Mouse (Mus musculus): ENCODE results near the gene Agap1.

The Agap1 gene

DNA sequence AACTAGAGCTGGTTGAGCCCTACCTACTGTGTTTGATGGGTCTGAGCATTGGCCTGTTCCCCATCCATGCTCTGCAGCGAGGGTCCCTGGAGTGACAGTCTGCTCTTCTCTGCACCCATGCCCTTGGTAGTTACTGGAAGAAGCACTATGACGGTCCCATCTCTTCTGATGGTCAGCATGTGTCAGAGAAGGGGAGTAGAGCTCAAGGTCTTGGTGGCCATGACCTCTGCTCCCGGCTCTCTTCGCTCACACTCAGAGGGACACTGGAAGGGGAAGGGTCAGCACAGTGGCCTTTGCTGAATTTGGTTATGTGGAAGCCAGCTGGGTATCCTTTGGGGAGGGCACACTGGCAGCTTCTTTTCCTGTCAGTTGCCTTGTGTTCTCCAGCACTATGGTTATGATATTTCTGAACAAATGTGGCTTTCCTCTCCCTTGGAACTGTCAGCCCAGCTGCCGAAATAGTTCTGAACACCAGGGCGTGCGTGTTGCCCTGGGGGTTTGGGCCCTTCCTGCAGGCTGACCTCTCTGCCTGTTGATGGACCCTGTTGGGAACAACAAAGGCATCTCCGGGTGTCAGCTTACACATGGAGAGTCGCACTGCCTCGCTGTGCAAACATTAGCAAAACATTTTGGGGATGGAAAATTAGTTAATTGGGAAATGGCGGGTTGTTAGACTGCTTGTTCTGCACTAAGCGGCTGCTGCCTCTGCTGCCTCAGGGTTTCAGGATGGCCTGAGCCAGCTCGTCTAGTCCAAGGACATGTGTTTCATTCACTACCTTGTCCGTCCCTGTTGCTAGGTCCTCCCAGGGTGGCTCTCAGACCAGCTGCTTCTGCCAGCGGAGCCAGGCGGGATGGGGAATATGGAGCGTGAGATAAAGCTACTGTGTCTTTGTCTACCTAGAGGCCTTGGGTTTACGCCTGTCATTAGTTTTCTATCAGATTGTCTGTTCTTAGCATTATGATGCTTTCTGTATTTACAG, 93.2 kb downstream of the Agap1 start:
- no peak for DNase-seq

DNA sequence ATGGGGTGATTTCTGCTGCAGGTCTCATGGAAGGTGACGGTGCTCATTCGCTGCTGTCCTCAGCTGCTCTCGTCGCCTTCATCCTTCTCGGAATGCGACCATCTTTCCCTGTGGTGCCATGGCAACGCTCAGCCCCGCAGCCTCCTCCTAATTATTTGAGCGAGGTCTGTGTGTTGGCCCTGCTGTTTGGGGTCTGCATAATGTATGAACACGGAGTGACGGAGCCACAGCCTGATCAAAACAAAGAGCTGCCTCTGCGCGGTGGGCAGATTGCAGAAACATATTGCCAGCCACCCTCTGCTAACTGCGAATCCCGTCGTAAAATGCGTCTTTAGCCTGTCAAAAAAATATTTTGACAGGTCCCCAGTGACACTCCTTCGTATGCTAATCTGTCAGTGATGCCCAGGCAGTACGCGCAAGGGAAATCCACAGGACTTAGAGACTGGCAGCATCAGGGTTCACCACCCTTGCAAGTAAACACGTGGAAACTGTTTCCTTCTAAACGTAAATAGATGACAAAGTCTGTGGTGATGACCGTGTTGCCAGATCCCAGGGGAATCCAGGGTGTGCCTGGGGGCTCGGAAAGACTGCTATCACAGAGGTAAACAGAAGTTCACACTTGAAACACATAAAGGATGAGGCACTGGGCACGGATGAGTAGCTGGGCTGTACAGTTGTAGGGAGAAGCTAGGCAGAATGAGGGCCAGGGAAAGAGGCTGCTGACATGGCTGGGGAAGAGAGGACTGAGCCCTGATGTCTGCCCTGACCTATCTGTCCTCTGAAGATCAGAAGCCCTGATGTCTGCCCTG, 95.7 kb downstream of the Agap1 start:
- no peak for DNase-seq

DNA sequence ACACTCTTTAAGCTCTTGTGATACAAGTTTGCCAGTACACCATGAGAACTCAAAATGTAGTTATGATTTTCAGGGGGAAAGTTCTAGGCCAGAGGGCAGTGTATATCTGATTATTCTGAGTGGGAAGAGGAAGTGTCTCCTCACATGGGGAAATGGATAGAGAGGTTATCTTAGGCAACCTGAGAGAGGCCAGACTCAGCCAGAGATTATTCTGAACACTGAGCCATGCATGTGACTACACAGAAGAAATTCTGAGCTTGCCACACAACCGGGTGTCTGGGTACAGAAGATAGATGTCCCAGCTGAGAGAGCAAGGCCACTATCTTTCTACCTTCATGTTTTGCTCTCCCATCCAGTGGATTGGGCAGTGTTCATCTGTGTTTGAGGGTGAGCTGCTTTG, 97.9 kb downstream of the Agap1 start:
- DNase-seq = no peak

DNA sequence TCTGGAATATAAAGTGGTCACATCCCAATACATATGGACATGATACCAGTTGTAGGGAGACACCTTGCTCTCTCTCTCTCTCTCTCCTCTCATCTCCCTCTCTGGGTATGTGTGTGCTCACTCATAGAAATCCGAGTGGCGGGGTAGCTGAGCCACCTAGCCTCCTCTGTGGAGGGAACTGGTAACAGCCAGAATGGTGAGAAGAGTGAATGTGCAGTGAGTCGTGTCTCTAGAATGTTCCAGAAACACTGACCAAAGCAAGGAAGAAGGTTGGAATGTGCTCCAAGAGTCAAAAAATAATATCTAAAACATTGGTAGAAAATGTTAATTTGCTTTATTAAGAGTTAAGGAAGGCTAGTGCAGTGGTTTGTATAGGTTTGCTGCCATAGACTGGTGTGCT, 99.2 kb downstream of the Agap1 start:
- no peak for DNase-seq

DNA sequence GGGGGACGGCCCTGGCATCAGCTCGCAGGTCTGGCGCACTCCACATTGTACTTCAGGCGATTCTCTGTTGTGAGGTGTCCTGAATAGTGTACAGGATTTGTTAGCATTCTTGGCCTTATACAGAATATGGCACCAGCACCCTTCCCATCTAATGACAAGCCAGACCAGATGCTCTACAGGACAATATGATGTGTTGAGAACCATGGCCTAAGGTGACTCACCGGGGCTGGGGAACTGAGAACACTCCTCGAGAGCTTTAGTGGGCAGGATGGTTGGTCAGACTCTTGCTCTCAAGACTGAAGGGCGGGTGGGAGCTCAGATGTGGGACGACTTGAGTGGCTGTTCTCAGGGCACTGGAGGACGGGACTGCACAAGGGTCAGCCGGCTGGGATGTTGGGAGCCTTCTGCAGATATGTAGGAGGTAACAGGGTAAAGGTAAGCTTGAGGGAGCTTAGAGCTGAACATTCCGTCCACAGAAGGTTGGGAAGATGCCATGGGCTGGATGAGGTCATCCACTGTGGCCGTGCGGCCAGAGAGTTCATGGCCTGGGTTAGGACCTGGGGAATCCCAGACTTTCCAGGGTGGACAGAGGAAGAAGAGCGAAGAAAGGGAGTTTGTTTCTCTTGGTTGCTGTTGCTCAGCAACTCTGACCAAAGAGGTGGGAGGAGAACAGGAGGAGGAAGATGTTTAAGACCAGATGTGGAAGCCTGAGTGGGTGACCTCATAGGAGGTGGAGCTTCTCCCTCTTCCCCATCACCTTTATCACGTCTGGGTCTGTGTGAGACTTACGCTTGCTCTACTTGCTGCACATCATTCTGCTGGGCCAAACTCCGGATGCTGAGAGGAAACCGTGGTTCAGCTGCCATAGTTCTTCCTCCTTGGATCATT, 100.6 kb downstream of the Agap1 start:
- peak; percentile 93 for DNase-seq

DNA sequence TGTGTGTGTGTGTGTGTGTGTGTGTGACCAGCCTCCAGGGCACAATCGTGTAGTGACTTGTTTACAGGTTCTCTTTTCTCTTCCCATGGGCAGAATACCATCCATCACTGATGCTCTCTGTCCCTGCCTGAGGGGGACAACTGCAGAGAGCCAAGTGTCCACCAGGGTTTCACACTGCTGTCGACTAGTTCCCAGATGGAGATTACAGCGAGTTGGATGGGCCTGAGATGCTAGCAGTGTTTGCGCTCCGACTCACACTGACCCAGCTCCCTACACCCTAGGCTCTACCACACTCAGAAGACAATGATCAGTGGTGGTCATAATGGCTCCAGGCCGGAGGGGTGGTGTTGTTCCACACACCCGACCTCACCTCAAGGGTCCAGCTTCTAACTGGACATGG, 101.4 kb downstream of the Agap1 start:
- DNase-seq = no peak

DNA sequence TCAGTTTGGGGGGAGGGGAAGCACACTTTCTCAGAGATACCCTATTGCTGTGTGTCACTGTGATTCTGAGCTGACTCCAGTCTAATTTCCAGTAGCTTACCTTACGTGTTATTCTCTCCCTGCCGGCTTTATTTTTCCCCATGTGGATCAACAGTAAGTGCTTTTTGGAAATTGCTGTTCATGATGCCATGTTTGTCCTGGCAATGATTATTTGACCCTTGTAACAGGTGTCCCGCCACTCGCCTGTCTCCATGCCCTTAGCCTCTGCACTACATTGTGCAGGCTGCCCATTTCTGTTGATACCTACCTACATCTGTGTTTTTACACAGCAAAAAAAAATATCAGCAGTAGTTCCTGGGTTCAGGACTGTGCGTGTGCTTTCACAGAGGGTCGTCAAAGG, 102.8 kb downstream of the Agap1 start:
- DNase-seq = no peak

DNA sequence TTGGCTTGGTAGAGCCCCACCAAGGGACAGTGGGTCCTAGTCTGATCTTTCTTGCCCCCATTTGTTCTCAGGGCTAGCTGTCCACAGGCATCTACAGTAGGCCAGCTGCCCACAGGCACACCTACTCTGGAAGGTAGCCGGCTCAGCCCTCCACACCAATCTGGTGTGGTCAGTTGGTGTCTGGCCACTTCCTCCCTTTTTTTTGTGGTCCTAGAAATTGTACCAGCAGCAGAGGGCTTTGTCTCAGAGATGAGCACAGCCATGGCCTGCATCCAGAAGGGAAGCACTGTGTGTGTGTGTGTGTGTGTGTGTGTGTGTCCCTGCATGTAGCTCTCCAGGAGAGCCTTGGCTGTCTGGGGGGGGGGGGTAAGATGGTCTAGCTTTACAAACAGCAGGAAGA, 103.5 kb downstream of the Agap1 start:
- DNase-seq = no peak

DNA sequence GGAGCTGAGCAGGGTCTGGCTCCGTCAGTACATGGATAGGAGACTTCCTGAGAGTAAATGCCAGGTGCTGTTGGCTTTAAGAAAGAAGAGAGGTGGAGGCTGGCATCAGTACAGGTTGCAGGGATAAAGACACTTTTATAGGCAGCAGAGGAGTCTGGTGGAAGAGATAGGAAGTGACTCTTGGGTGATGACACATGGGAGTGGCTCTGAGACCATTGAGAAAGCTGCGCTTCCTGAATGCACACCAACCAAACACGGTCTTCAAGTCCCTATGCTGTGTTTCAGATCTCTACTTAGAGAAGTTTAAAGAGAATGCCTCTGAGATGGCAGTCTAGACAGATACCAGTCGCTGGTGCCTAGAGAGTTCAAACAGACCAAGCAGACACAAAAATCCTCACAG, 108.8 kb downstream of the Agap1 start:
- no peak for DNase-seq

DNA sequence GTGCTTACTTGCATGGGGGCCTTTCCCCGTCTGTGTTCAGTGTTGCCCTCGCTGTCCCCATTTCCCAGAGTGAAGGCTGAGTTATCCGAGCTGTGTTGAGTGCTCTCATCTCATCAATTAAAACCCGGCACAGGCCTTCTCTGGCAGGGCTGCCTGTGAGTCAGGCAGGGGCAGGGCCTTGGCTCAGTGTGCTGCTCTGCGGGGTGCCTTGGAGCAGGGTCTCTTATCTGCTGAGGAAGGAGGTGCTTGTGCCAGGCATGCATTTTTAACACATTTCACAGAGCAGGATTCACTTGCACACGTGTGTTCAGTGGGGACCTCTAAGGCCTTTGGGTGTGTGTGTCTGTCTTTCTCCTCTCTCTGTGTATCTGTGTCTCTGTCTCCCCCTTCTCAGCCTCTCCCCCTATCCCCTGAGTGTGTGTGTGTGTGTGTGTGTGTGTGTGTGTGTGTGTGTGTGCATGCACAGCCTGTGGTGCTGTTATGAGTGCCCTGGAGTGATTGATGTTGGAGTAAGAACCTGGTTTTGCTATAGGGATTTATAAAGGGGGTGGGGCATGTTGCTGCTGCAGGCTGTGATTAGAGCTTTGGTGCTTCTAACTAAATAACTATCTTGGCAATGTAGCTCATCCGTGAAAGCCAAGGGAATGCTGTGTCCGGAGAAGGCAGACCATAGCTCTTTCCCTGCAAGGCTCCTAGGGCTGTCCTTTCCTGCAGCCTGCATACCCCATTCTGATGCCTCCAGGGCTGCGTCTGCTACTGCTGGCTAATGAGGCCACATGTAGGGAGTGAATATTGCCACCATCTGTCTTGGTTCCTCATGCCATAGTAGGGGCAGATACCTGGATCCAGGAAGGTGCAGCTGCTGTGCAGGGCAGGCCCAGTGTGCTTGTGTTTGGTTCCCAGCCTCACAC, 112.2 kb downstream of the Agap1 start:
- DNase-seq = no peak

DNA sequence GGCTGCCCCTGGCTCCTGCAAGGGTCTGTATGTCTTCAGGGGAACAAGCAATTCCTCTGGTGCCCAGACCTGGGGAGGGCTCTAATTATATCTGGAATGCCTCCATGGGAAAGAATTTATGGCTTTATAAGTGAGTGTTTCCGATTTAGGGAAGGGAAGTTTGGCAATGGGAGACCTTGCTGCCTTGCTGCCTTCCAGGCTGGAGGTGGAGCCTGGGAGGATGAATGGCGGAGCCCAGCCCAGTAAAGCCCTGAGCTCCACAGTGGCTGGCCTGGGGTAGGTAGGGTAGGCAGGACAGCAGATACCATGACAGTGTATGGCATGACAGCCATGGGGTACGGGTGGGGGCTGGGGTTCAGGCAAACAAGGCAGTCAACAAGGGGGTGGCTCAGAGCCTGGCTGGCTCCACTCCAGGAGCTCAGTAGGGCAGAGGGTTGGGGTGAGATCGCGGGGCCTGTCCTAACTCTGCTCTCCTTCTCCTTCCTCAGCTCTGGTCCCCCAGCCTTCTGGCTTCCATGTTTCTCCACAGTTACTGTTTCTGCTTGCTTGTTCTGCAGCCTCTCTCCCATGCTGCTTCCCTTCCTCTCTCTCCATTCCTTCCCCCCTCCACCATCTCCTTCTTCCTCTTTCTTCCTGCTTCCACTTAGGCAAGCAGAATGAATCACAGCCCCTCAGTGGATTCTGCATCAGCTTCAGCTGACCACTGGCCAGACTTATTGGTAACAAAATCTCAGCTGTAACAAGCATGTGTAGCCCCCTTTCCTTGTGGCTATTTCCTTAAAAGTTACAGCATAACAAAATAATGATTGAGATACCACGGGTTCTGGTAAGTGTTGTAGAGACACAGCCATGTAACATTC, 114.2 kb downstream of the Agap1 start:
- DNase-seq = no peak

DNA sequence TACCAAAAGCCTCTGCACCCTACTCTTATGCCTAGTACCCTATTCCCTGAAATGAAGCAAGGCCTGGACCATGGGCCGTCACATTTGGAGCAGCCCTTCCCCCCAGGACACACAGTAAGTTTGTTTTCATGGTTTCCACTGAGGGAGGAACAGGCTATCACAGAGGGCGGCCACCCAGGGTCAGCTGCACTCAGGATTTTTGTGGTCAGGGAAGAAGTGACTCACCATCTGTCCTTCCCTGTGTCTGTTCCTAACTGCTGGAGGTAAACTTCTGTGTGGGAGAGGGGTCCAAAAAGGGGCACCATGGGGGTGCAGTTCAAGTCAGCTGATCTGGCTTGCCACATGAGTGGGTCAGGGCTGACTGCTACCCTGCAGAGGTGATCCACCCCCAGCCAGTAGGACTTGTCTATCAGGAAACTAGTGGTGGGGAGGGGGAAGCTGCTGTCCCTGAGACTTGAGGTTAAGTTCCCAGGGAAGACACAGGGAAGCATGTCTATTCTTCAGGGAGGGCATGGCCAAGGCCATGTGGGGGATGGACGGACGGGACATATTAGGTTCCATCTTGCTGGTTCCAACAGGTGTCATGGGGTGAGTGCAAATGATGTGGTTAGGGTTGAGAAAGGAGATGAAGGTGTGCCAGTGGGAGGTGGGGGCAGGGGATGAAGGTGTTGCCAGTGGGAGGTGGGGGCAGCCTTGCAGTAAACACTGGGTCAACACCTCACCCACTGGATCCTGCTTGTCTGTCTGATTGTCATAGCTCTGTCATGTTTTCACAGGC, 116.1 kb downstream of the Agap1 start:
- DNase-seq = peak; percentile 48

DNA sequence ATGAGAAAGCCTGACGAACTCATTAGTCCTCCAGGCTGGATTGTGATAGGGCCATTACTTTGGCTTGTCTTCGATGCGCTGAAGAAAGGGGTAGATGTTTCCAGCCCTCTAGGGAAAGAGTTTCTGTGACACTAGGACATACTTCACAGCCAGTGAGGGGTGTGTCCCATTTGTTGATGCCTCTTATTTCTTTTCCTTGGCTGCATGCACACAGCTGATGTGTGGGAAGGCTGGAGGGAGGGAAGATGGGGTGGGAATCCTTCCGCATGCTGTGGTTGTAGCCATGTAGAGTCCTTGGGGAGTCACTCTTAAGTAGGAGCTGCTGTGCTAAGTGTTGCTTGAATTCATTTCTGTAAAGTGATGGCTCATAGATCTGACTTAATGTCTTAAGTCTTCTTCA, 118.9 kb downstream of the Agap1 start:
- DNase-seq = no peak

DNA sequence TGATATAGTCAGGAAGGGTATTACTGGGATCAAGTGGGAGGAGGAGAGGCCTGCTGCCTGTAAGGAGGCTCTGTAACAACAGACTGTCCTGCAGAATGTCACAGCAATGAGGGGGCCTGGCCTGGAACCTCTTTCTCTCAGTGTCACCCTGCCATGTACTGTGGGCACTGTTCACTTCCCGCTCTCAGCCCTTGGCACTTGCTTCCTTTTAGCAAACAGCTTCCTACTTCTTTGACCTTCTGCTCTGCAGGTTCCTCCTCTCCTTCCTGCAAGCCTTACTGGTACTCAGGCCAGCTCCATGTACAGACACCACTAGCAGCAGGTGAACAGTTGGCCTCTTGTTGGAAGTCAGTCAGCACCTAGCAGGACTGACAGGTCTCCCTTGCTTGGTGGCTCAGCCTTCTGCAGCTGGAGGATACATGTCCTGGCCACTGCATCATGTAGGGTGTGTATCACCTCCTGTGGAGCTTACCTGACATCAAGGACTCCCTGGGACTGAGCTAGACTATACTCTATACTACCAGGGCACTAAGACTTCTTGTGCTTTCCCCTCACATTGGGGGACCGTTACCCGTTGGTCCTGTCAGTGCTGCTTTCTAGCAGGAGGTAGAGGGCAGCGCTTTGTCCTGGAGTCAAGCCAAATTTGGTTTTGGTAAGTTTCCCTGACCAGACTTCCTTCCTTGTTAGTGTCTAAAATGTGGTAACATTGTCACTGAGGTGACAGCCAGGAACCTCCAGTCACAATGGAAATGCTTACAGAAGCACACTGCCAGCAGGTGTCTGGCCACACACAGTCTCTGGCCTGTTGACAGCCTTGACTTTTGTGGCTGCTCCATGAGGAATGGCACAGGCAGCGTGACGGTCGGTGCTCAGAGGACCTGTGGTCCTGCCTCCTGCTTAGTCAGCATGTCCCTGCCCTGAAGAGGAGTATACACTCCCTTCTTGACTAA, 120.6 kb downstream of the Agap1 start:
- DNase-seq = peak; percentile 31

DNA sequence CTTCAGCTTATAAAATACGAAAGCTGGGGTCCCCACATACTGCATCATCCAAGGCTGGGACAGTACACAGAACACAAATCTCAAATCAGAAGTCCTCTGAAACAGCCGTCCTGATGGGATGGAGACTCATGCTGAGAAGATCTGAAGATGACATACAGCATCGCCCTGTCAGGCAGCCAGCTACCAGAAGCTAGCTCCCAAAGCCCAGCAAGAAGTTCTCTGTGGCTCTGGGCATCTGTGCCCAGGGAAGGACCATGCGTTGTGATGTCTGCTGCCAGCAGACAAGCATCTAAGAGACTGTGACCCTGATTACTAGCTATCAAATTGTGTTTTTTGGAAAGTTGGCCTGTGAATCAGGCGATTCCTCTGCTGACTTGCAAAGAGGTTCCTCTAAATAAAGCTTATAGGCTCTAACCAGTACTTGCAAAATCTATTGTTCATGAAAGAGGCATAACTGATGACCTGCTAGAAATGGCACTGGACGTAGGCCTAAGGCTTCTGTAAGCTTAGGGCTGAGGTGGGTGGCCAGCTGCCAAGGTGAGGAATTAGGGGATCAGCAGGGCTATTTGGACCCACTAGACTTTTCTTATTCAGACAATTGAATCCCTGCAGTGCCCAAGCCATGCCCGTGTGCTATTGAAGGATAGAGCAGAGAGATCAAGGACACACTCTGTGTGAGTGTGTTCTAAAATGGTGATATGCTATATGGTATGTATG, 121.7 kb downstream of the Agap1 start:
- DNase-seq = no peak

DNA sequence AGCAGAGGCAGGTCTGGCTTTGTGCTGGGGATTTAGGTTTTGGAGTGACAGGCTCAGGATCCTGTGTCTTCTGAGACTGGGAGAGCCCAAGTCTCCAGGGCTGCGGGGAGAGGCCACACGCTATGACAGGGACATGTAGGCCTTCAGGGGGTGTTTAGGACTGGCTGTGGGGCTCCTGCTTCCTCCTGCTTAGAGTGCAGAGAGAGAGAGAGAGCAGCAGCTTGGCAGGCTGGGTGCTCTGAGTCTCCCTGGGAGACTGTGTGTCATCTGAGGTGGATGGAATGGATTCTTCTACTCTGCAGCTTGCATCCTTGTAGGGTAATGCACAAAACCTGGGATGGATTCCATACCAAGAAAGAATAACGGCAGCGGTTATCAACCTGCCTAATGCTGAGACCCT, 122.4 kb downstream of the Agap1 start:
- DNase-seq = peak; percentile 38

DNA sequence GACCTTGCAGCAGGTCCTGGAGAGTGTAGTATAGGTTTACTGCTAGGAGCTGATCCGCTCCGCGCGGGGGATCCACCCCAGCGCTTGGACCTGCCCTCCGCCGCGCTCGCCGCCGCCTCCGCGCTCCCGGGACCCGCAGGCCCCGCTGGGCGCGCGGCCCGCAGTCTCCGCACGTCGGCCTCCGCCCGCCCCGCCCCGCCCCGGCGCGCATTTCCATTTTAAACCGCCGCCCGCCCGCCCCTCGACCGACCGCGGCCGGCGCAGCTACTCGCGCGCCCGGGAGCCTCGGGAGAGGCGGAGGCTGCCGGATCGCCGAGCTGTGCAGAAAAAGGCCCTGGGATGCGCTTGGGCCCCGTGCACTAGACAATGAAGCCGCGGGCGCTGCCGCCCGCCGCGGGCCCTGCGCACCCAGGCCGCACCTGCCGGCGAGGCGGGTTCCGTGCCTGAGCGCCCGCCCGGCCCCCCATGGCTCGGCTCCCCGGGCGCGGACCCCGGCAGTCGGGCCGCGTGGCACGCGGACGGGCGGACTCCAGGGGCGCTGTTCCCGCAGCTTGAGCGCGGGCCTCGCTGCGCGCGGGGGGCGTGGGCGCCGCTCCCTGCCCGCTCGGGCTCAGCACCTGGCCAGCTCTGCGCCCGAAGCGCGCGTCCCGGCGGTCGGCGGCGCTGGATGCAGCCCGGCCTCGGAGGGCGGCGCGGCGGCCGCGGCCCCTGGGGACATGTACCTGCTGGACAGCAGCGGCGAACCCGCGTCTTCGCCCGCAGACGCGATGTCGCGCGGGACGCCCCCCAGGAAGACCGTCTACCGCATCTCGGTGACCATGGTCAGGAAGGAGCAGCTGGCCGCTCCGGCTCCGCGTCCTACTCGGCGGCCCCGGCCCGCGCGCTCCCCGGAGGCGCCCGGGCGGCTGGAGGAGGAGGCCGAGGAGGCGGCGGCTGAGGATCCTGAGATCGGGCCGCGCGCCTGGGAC, 125.7 kb downstream of the Agap1 start:
- DNase-seq = peak; percentile 64
